Mouse (Mus musculus) liver, embryonic 13.5 days (tissue): Measurements from ENCODE around the gene Haus6. TPM values are rescaled to one million over a fixed set of nuclear protein-coding genes. Genes with fewer than 3 reads are reported as not detected.
A peak's percentile ranks its signal among the peaks of the same experiment; 100 is the strongest.

ENCODE experiments used
- ATAC-seq: fragments of 200-750 bp; cut with Nextera tagmentation; 2 replicates; pipeline ENCODE4 v1.8.0; 2017; ENCODE audit warnings: low read depth, mild to moderate bottlenecking, moderate number of reproducible peaks, moderate library complexity
- DNase-seq: peaks from one replicate; pipeline ENCODE4 v3.0.0; 2022
- H3K27ac ChIP-seq: fragments of 300-500 bp; sonication (generic); 2 replicates; pipeline ENCODE4 v1.5.1; 2015; ENCODE audit warnings: moderate library complexity, mild to moderate bottlenecking, inconsistent platforms
- H3K27me3 ChIP-seq: fragments of 300-500 bp; sonication (generic); 2 replicates; pipeline ENCODE4 v1.6.1; 2015; ENCODE audit warnings: mild to moderate bottlenecking, inconsistent platforms
- H3K36me3 ChIP-seq: fragments of 300-500 bp; sonication (generic); 2 replicates; pipeline ENCODE4 v1.6.1; 2015; ENCODE audit warnings: mild to moderate bottlenecking, inconsistent platforms
- H3K4me1 ChIP-seq: fragments of 300-500 bp; sonication (generic); replicated peaks from 2 replicates; pipeline ENCODE4 v1.6.1; 2015; ENCODE audit warnings: inconsistent platforms
- H3K4me2 ChIP-seq: fragments of 300-500 bp; sonication (generic); 2 replicates; pipeline ENCODE4 v1.6.1; 2015; ENCODE audit warnings: inconsistent platforms, mild to moderate bottlenecking, moderate library complexity
- H3K4me3 ChIP-seq: fragments of 300-500 bp; sonication (generic); replicated peaks from 2 replicates; pipeline ENCODE4 v1.5.1; 2015; ENCODE audit warnings: mild to moderate bottlenecking, inconsistent platforms
- H3K9ac ChIP-seq: fragments of 300-500 bp; sonication (generic); 2 replicates; pipeline ENCODE4 v1.6.1; 2015; ENCODE audit warnings: mild to moderate bottlenecking, inconsistent platforms
- H3K9me3 ChIP-seq: fragments of 300-500 bp; sonication (generic); replicated peaks from 2 replicates; pipeline ENCODE4 v1.6.1; 2016; ENCODE audit warnings: inconsistent platforms
- WGBS: fragments of 180-500 bp; shearing (Covaris S2); methylation state at CpG from one replicate; pipeline ENCODE4 v1.1.7; 2015; ENCODE audit not compliant: insufficient replicate concordance; 5-methylcytosine and 5-hydroxymethylcytosine counted together
- polyA plus RNA-seq: library from polyadenylated mRNA; unstranded; fragments of >200 nt; fragmentation: Nextera tagmentation; extraction: Ambion mirVana; gene quantifications from 2 replicates; pipeline ENCODE4 v1.2.1, GENCODE M21; 2015

The Haus6 gene
- polyA plus RNA-seq, 1 experiment from 2014 or later: 14.3 TPM

DNA sequence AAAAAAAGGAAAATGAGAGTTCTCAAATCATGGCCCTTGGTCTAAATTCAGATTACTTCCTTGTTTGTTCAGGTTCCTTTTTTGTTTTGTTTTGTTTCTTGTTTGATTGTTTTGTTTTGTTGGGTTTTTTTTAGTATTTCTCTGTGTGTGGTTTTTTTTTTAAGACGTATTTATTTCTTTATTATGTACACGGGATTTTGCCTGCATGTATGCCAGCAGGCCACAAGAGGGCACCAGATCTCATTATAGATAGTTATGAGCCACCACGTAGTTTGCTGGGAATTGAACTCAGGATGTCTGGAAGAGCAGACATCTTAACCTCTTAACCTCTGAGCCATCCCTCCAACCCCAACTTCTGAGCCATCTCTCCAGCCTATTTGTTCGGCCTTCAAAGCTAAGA is 73.9 kb downstream of the Haus6 start:
- ATAC-seq (no peak), DNase-seq (peak; percentile 8)
- no peaks in the 10 kb centered on the region for H3K36me3 ChIP-seq
- WGBS: 20% methylated on average over 4 of the region's 4 CpGs
- H3K4me1 ChIP-seq: no peaks in the 10 kb centered on the region
- H3K27me3 ChIP-seq: no peaks in the 10 kb centered on the region
- H3K4me2 ChIP-seq: no peak overlapping the region
- H3K9ac ChIP-seq: no peak overlapping the region
- H3K27ac ChIP-seq: no peak overlapping the region
- no peak overlapping the region for H3K4me3 ChIP-seq
- no peaks in the 10 kb centered on the region for H3K9me3 ChIP-seq

DNA sequence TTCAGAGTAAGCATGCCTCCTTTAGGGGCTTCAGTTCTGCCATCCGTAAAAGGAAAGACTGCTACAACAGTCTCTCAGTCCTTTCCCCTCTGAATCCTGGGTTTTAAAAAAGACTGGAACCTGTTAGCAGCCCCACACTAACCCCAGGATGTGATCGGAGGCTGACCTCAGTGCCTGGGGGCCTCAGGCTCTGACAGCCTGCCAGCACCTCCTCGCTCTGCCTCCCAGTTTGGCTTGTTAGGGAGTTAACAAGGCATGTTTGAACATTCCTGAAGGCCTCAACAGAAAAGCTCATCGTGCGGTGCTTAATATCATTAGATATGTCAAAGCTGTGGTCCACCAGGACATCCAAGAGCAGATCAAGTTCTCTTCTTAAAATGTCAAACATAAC is 77.8 kb downstream of the Haus6 start:
- Histone ChIP-seq H3K9me3 (no peaks in the 10 kb centered on the region), H3K36me3 (no peaks in the 10 kb centered on the region), H3K4me2 (no peak overlapping the region), H3K27ac (no peak overlapping the region), H3K9ac (no peak overlapping the region), H3K4me1 (no peaks in the 10 kb centered on the region), H3K4me3 (no peak overlapping the region), H3K27me3 (no peaks in the 10 kb centered on the region)
- 65% methylated on average over 5 of the region's 5 CpGs for WGBS
- DNase-seq (no peak), ATAC-seq (no peak)

DNA sequence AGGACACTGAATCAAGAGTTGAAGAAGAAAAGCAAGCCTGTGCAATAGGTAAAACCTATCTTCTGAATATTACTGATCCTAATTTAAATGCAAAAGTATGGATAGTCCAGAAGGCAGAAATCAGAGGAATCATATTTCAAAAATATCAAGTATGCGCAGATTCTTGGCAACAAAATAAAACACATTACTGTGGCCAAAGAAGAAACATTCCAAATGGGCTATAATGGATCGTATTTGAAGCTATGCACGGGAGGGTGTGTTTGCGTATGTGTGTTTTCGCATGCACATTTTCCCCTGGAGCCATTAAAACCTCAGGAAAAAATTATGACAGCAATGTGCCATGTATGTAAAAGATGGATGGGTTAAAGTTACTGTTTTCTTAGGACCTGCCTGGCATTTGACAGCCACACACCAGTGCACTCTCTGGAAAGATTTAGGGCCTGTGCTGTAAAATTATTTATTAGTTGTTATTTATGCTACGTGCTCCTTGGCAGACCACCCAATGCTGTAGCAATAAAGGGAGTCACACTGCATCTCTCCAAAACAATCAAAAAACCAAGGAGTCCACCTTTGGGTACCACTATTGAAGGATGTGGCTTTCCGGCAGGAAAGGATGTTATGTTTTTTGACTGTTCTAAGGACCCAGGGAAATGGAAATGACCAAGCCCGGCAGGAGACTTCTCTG is 78.3 kb downstream of the Haus6 start:
- no peak overlapping the region for H3K4me3 ChIP-seq
- ATAC-seq (no peak), DNase-seq (no peak)
- H3K9me3 ChIP-seq: no peaks in the 10 kb centered on the region
- no peak overlapping the region for H3K27ac ChIP-seq
- no peak overlapping the region for H3K9ac ChIP-seq
- 73% methylated on average over 8 of the region's 8 CpGs for WGBS
- H3K27me3 ChIP-seq: no peaks in the 10 kb centered on the region
- no peaks in the 10 kb centered on the region for H3K4me1 ChIP-seq
- no peak overlapping the region for H3K4me2 ChIP-seq
- H3K36me3 ChIP-seq: no peaks in the 10 kb centered on the region

DNA sequence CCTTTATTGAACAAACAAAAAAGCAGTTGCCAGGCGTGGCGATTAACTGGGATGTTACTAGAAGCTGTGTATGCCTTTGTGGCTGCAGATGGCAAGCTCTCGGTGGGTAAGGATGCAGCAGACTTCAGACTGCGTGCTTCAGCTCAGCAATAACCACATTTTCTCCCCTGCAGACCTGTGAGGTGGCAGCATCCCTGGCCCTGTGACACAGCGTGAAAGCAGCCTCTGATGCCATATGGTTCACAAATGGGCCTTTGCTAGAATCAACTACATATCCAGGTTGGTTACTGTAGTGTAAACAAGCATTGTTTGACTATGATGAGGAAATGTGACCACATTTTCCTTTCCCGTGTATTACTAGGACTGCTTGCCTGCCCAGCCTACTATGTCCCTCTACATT is 82.7 kb downstream of the Haus6 start:
- WGBS: 58% methylated on average over 6 of the region's 6 CpGs
- no peak overlapping the region for H3K4me2 ChIP-seq
- no peak for DNase-seq
- H3K27me3 ChIP-seq: no peaks in the 10 kb centered on the region
- H3K27ac ChIP-seq: no peak overlapping the region
- no peak overlapping the region for H3K4me3 ChIP-seq
- H3K36me3 ChIP-seq: no peaks in the 10 kb centered on the region
- H3K4me1 ChIP-seq: no peaks in the 10 kb centered on the region
- no peak for ATAC-seq
- no peaks in the 10 kb centered on the region for H3K9me3 ChIP-seq
- H3K9ac ChIP-seq: no peak overlapping the region

Other genes starting within 250 kb of the Haus6 start
- not detected in 2 replicates for gene Saxo1, start 53.7 kb downstream of the Haus6 start, polyA plus RNA-seq
- gene Rraga, start 36.4 kb downstream of the Haus6 start, polyA plus RNA-seq: 31.5 and 36.6 TPM in 2 replicates
- gene Plin2, start 58.0 kb upstream of the Haus6 start, polyA plus RNA-seq: 144 and 148 TPM in 2 replicates
- 1.5 and 2.6 TPM in 2 replicates for gene Dennd4c, start 136.5 kb upstream of the Haus6 start, polyA plus RNA-seq
- 624 and 653 TPM in 2 replicates for gene Rps6, start 245.4 kb upstream of the Haus6 start, polyA plus RNA-seq